Mouse (Mus musculus) mature B cell (primary cell): ENCODE data around the gene Trim21.

ENCODE experiments used
- in situ Hi-C: fragments of 300-500 bp; cut with MboI; formaldehyde crosslinking; loops from 2 replicates; pipeline ENCODE4 v1.14.3; 2019

Trim21 gene

DNA sequence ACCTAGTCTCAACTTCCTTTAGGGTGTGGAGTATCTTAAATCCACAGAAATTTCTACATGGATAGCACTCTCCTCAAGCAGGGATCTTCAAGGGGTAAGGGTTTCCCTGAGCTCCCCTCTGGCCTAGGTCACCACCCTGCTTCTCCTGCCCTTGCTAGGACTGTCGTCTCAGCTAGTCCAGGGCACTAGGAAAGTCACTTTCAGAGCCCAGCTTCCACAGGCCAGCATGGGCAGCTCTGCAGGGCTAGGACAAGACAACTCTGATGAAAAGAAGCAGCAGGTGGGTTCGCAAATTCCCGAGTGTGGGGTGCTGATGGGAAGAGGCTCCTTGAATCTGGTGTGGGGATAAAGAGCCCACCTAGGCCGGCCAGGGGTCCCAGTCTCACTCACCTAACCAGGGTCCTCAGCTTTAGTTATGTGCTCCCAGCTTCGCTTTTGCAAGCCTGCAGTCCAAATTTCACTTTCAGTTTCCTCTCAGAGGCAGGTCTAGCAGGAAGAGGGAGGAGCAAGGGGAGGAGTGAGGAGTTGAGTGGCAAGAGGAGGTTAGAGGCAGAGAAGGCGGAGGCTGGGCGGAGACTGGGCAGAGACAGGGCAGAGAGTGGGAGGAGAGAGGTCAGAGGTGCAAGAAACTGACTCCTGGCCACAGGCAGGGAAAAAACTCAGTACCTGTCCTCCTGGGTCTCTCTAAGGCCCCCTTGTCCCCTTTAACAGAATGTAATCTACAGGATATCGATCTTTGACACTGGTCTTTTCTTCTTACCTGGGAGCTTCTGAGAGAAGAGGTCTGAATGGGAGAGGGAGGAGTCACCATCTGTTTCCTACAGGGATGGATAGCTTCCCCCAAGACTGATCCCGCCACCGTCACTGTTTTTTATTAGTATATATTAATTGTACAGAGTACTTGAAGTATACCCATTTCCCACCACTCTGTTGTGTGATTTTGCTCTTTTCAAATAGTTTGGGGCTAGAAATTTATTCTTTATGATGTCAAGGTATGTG is at the start of gene Trim21:
Gene Trim21 (minus strand): TSS at position 488 of the 999 bp plus-strand sequence.
- in situ Hi-C loops: no loop called here

DNA sequence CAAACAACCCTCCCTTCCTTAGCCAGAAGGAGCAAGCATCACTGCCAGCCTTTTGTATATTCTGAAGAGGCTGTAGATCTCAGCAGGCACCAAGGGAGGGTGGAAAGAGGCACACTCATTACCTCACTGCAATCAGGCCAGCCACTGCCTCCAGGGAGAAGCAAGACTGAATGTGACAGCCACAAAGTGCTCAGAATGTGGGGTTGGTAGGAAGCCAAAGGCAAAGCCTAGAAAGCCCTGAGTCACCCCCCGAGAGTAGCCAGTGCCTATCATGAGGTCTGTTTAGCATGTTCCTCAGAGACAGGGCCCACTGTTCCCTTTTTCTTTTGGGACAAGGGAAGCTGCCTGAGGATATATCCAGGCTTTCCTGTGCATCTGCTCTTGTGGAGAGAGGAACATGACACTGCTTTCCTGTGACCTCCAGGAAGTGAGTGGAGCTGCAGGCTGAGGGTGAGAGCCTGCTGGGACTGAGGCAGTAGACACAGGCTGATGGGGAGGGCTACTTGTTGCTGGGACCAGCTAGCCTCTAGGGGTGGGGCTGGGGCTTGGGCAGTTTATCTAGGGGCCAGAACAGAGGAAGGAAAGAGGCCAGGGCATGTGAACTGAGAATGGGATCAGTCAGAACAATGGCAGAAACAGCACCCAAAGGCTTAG is 32.2 kb upstream of the Trim21 start, which contains the start of gene Olfr552:
Gene Olfr552 (plus strand): TSS at position 393 of the 654 bp plus-strand sequence.
- in situ Hi-C loops: no loop called here

DNA sequence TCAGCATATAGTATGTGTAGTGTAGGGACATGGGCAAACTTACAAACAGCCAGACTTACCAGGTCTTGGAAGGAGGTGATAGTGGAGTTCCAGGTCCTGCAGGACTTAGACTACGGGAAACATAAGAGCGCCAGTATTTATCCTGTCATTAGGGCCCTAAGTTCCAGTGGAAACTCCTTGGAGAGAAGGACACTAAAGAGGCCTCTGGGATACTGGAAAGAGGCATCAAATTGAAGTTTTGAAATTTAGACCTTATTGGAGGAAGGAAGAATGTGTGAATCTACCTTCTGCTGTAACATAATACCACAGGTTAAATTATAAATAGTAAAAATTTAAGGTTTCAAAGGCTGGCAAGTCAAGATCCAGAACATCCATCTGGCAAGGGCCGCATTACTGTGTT is 26.5 kb upstream of the Trim21 start, which contains the start of gene Olfr551:
Gene Olfr551 (minus strand): TSS at position 101 of the 400 bp plus-strand sequence.
- in situ Hi-C loops: no loop called here

DNA sequence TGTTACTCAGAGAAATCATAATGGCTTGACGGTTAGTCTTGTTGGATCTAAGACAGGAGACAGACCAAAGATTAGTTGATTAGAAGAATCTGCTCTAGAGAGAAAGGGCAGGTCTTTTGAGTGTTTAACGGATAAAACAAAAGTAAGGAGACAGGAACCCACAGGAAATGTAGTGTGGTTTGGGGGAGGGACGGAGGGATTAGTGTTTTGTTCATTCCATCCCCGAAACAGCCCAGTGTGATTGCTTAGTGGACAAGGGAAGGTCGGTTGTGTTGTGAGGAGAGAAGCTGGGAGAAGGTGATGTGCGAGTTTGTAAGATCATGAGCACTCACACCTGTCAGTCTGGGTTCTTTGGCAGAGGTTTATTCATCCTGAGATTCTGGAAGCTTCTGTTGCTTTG is 10.7 kb upstream of the Trim21 start:
- in situ Hi-C loops: no loop called here

DNA sequence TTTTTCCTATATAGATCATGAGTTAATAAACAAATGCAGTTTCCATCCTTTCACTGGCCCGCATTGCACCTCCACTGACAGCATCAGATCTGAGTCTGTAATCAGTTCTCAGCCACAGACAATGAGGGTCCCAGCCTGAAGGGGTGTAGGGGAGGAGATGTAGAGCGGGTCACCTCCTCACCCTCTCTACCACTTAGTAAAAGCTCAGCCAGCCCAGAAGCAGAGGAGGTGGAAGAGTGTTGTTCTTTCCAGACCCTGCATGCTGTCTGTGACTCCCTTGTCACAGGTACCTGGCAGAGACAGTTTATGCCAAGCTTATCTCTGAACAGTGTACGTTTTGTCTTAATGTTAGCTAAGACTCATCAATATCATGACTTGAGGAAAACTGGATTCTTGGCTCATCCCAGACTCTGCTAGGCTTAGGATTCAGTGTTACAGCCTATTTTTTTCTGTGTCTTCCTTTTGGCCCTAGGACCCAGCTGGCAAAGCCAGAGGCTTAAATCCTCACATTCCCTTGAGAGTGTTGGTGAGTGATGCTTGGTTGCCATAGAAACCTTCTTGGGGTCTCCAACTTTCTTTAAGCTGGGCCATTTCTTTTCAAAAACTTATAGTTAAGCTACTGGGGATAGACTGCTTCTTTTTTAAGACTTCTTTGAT is 8.0 kb upstream of the Trim21 start:
- in situ Hi-C loops: no loop called here

DNA sequence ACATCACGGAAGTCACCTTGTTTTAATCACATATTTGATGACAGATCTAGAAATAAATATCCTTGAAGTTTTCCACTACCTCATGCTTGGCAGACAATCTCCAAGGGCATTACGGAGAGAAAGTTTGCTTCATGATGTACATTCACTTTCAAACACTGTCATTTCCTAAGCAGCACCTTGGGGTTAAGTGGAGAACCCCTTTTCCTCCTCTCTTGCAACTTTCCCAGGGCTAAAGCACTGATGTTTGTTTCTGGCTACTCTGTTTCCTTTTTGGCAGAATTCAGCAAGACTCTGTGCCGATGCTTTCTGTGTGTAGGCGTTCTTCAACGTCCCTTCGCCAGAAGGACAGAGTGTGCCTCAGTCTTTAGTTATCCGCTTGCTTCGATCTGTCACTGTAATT is 5.9 kb upstream of the Trim21 start, which contains the start of gene Olfr550:
Gene Olfr550 (plus strand): TSS at position 301 of the 400 bp plus-strand sequence.
- in situ Hi-C loops: no loop called here

DNA sequence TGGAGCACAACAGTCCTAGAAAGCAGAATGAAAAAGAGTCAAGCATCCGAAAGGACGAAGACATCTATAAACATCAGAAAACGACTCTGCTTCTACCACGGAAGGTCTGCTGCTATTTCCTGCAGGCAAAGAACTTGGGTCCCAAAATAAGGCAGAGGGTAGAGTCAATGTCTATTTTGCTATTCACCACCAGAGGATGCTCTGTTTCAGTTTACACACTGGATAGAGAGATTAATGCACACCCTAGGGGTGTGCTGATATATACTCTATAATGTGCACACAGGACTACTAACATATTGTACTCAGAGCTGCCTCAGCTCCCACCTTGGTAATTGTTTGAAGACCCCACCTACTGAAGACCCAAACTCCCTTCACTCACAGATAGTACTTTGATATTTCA is 933 bp upstream of the Trim21 start:
- in situ Hi-C loops: no loop called here

DNA sequence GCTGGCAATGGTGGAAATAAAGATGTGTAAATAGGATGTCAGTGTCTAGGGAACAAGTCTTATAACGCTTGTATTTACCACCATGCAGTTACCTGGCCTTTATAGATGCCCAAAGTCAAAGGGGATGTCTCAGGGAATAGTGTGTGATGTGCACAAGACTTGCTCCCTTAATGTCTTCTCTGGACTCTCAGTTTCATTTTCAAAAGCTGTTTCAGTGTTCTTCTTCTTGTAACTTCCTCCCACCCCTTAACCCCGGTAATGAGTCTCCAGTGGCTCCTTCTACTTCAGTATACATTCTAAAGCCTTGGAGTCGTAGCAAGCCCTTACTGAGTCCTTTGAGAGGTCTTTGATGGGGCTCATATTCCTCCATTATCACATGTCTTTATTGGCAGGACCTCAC is 12.0 kb downstream of the Trim21 start:
- in situ Hi-C loops: no loop called here

DNA sequence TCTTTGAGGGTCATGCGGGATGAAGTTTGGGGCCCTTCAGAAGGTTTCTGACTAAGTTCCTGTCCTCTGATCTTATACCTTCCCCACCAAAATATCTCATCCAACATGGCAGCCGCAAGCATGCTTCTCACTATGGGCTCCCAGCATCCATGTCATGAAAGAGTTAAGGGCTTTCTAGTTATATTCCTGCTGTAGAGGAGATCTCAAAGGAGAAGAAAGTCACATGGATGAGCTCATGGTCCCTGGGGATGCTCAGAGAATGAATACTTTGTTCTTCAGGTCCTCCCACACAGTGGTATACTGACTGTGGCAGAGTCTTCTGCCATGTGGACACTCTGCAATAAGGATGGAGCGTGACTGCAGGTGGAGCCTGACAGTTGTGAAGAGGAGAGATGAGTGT is 15.7 kb downstream of the Trim21 start, which contains the start of gene Olfr549:
Gene Olfr549 (plus strand): TSS at position 301 of the 400 bp plus-strand sequence.
- in situ Hi-C loops: no loop called here

DNA sequence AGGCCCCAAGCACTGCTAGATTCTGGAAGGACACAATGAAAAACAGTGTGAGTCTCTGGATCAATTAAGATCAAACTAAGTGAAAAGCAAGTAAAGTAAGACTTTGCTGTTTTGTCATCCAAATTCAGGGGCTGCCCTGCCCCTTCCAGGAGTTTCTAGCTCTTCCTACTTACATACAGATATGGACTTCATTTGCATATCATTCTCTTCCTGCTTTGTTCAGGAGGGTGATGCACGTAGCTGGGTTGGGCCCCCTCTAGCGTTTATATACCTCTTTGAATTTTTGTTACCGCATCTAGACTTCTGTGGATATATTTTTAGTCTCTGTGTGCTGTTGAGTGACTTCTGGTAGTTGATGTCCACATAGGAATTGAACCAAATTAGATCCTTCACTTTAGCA is 24.0 kb downstream of the Trim21 start:
- in situ Hi-C loops: no loop called here

DNA sequence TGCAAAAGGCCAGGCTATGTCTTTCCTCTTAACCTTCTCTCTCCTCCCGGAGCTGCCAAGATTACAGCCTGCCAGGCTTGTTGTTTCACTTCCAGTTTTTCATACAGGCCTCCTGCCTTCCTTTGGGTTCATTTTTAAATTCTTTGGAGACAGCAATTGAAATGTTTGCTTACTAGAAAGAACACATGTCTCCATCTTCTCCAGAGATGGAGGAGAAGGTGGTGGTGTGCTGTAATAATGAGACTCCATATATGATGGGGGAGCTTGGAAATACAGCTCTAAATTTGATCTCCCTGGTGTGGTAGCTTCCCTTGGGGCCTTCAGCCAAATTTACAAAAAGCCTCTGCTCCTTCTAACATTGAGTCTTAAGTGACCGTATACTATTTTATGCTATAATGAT is 24.7 kb downstream of the Trim21 start, which contains the start of gene Olfr548-ps1:
Gene Olfr548-ps1 (plus strand): TSS at position 301 of the 400 bp plus-strand sequence.
- in situ Hi-C loops: no loop called here

DNA sequence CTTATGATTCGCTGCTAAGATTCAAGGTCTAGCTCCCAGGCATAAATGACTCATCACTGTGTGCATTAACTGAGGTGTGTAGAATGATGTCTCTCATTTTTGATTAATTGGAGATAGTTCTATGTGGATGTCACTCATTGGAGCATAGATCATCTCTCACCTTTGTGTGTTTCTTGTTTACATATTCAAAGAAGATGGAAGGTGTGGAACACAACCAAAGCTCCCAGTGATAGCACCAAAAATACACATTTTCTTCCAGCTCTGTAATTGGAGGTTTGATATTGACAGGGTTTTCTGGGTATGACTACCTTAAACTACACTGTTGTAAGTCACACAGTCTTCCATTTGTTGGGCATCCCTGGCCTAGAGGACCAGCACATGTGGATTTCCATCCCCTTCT is 30.8 kb downstream of the Trim21 start, which contains the start of gene Olfr547:
Gene Olfr547 (plus strand): TSS at position 301 of the 400 bp plus-strand sequence.
- in situ Hi-C loops: no loop called here

DNA sequence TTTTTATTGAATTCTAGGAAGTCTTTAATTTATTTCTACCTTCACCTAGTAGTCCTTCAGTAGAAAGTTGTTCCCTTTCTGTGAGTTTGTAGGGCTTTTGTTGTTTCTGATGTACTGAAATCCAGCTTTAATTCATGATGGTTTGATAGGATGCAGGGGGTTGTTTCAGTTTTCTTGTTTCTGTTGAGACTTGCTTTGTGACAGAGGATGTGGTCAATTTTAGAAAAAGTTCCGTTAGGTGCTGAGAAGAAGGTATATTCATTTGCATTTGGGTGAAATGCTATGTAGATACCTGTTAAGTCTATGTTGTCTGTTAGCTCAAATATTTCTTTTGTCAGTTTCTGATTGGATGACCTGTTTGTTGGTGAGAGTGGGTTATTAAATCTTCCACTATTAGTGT is 36.2 kb downstream of the Trim21 start:
- in situ Hi-C loops: no loop called here

DNA sequence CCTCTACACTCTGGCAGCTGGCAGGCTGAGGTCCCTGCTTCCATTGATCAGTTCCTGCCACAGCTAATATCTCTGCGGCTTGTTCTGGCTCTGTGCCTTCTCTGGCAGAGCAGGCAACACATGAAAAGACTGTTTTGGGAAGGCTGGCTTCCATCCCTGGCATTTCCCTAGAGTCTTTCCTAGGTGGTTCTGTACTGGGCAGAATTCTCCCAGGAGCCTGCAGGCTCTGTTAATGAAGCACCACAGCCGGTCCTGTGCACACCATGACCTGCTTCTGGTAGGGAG is 48.3 kb downstream of the Trim21 start:
- in situ Hi-C loops: loop anchor here (25.0 kb wide), 1 partner anchor 395 kb away; the partner anchor contains the start of genes Olfr571 and Olfr572

DNA sequence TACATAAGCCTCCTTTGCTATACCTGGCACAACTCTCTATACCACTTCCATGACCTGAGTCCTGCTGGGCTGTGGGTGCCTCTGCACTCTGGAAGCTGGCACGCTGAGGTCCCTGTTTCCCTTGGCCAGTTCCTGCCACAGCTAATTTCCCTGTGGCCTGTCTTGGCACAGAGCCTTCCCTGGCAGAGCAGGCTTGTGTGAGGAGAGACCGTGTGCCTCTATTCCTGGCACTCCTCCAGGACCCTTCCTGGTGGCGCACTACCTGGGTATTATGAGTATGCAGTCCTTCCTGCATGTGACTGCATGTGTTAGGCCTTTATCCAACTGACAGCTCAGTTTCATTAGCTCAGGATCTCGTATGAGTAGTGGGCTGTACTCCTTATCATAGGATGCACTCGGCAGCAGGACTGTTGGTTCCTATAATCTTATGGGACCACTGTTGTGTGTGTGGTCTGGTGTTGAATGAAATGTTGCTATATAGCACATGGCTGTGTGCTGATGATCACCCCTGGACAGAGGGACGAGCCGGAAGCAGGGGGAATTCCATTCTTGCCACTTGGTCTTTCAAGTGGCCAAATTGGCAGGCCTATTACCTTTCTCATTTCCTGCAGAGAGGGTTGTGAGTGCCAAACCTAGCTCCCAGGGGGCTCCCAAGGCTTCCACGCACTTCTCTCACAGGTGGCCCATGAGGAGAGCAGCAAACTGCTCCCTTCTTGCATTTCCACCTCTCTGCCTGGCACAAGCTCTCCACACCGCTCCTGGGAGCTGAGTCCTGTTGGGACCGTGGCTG is 48.8 kb downstream of the Trim21 start:
- in situ Hi-C loops: loop anchor here (25.0 kb wide), 1 partner anchor 396 kb away; the partner anchor contains the start of genes Olfr571 and Olfr572

DNA sequence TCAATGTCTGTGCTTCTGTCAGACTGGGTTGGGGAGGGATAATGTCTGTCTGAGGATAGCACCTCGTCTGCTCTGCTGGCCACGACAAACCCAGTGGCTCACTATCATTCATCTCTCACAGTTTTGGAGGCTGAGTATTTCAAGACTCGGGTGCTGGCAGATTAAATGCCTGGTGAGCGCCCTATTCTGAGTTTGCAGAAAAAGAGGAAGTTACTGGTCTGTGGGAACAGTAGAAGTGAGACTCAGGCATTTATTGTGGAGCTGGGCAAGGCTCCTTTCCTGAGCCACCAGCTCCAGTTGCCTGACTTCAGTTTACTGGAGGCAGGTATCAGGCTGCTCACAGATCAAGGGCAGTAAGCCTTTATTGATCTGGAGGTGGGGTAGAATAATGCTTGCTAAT is 51.1 kb downstream of the Trim21 start:
- in situ Hi-C loops: loop anchor here (25.0 kb wide), 1 partner anchor 398 kb away; the partner anchor contains the start of genes Olfr571 and Olfr572

DNA sequence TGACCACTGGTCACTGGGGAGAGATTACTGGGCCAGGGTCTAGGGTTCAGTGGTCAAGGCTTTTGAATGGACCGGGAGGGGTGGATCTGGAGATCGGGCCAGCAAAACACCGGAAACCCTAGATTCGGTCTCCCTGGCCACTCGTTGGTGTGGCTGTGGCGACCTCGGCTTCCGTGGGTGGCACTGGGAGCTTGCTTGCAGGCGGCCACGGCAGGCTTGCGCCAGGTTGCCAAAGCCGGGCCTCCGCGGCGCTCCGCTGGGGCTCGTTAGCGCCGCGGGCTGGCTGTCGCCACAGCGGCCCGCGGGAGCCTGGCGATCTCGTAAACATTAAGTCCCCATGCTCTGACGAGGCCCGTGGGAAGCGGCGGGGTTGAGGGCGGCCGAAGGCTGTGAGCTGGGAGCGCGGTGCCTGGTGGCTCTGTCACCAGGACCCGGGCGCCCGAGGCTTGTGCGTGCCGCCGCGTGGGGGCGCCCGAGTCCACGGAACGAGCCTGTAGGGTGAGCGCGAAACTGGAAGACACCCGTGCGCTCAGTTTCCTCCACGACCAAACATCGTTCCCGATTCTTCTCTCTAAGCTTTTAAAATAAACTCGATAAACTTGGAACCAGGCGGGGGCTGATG is 52.4 kb downstream of the Trim21 start:
- in situ Hi-C loops: loop anchor here (25.0 kb wide), 1 partner anchor 399 kb away; the partner anchor contains the start of genes Olfr571 and Olfr572

DNA sequence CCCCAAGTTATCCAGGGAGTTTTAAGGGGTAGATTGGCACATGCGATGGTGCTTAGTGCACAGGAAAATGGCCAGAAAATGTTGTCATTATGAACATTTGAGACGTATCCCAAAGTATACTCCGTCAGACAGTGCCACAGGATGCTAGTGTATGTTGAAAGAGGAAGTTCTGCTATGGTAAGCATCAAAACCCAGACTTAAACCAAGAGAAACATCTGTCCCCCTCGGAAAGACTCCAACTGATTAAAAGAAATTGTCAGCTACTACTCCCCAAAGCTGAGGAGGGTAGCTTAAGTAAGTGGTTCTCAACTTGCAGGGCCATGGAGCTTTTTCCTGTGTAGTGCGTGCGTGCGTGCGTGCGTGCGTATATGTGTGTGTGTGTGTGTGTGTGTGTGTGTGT is 53.4 kb downstream of the Trim21 start:
- in situ Hi-C loops: loop anchor here (25.0 kb wide), 1 partner anchor 400 kb away; the partner anchor contains the start of genes Olfr571 and Olfr572

DNA sequence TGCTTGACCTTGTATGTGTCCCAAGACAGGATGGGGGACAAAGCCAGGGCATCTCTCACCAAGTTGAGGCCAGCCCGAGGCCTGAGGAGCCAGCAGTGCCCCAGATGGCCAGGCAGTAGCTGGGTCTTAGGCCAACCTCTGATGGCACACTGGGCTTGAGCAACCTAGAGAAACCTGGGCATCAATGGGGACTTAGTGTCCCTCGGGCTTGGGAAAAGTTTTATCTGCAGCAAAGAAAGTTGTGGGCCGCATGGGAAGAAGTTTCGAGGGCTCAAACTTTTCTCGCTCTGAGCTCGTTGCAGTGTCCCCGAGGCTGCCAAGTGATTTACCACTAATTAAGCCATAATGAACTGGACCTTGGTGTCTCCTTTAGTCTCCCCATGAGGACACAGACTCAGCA is 55.6 kb downstream of the Trim21 start:
- in situ Hi-C loops: loop anchor here (10.0 to 25.0 kb wide), 2 partner anchors 125 to 403 kb away; partner anchors contain the start of genes Olfr554, Olfr571 and Olfr572

DNA sequence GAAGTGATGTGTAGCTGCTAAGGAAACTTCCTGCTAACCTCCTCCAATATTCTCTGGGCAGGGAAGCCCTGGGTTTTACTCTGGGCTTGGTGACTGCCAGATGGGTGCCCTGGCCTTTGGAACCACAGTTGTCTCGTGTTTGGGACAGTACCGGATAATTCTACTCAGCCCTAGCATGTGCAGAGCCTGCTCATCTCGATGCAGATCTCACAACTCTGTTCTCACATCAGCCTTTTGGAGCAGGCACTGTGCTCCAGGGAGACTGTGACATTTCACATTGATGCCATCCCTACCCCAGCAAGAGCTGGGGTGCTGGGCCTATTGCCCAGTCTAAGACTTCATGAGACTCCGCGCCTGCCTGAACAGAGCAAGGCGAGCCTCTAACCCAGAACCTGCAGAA is 56.6 kb downstream of the Trim21 start:
- in situ Hi-C loops: loop anchor here (10.0 to 25.0 kb wide), 2 partner anchors 126 to 404 kb away; partner anchors contain the start of genes Olfr554, Olfr571 and Olfr572
